Mouse (Mus musculus): Measurements from ENCODE around the gene Unc13a. TPM values are rescaled to one million over a fixed set of nuclear protein-coding genes. Genes with fewer than 3 reads are reported as not detected.

Unc13a gene
- 0.09 to 0.33 TPM (median 0.21 TPM) in 3 of 4 replicates, not detected in the other for total RNA-seq (2023)

GRCm38 (mm10) chr8:71671549-71671965, at the start of gene Unc13a:
Gene Unc13a (minus strand): TSS chr8:71671757.

GRCm38 (mm10) chr8:71701414-71702086, 30.0 kb upstream of the Unc13a start, which contains the start of gene B3gnt3:
Gene B3gnt3 (minus strand): TSS chr8:71701789.

GRCm38 (mm10) chr8:71689028-71689427, 17.5 kb upstream of the Unc13a start, which contains the start of gene Insl3:
Gene Insl3 (plus strand): TSS chr8:71689214.

GRCm38 (mm10) chr8:71676020-71676741, 4.6 kb upstream of the Unc13a start, which contains the start of gene Jak3:
Gene Jak3 (plus strand): TSS chr8:71676296.

GRCm38 (mm10) chr8:71610822-71611651, 60.5 kb downstream of the Unc13a start, which contains the start of gene Colgalt1:
Gene Colgalt1 (plus strand): TSS chr8:71610998.

GRCm38 (mm10) chr8:71597451-71597850, 74.1 kb downstream of the Unc13a start, which contains the start of gene Fam129c:
Gene Fam129c (plus strand): TSS chr8:71597648.

GRCm38 (mm10) chr8:71591471-71592373, 79.8 kb downstream of the Unc13a start, which contains the start of gene Pgls:
Gene Pgls (plus strand): TSS chr8:71592176.

Other genes with a start within 250 kb of the Unc13a start
- gene Abhd8, start 208.1 kb downstream of the Unc13a start, total RNA-seq (2023) = 12.0 to 14.3 TPM (median 12.5 TPM) in 4 replicates
- 28.3 to 38.5 TPM (median 35.1 TPM) in 4 replicates for gene Mrpl34, start 206.8 kb downstream of the Unc13a start, total RNA-seq (2023)
- gene Dda1, start 202.6 kb downstream of the Unc13a start, total RNA-seq (2023) = 100 to 118 TPM (median 108 TPM) in 4 replicates
- 11.7 to 13.0 TPM (median 12.1 TPM) in 4 replicates for gene Ano8, start 185.8 kb downstream of the Unc13a start, total RNA-seq (2023)
- 14.6 to 19.6 TPM (median 17.3 TPM) in 4 replicates for gene Gtpbp3, start 183.7 kb downstream of the Unc13a start, total RNA-seq (2023)
- 0.49 TPM in 1 of 4 replicates, not detected in the others for gene Plvap, start 160.0 kb downstream of the Unc13a start, total RNA-seq (2023)
- not detected in 4 replicates for gene Ccdc194, start 146.0 kb downstream of the Unc13a start, total RNA-seq (2023)
- gene Bst2, start 134.3 kb downstream of the Unc13a start, total RNA-seq (2023) = 22.0 to 39.0 TPM (median 26.1 TPM) in 4 replicates
- 33.7 to 43.0 TPM (median 40.6 TPM) in 4 replicates for gene Mvb12a, start 128.8 kb downstream of the Unc13a start, total RNA-seq (2023)
- not detected in 4 replicates for gene Tmem221, start 112.9 kb downstream of the Unc13a start, total RNA-seq (2023)
- not detected in 4 replicates for gene Nxnl1, start 105.2 kb downstream of the Unc13a start, total RNA-seq (2023)
- 9.7 to 12.1 TPM (median 11.2 TPM) in 4 replicates for gene Slc27a1, start 102.9 kb downstream of the Unc13a start, total RNA-seq (2023)
- gene Pgls, start 79.6 kb downstream of the Unc13a start, total RNA-seq (2023) = 96.6 to 107 TPM (median 102 TPM) in 4 replicates
- 102 to 133 TPM (median 110 TPM) in 4 replicates for gene Fam129c, start 74.1 kb downstream of the Unc13a start, total RNA-seq (2023)
- gene Colgalt1, start 60.8 kb downstream of the Unc13a start, total RNA-seq (2023) = 104 to 123 TPM (median 109 TPM) in 4 replicates
- 76.1 to 85.3 TPM (median 78.2 TPM) in 4 replicates for gene Jak3, start 4.5 kb upstream of the Unc13a start, total RNA-seq (2023)
- 33.1 to 39.9 TPM (median 34.5 TPM) in 4 replicates for gene Insl3, start 17.5 kb upstream of the Unc13a start, total RNA-seq (2023)
- gene B3gnt3, start 30.0 kb upstream of the Unc13a start, total RNA-seq (2023) = 0.30 to 0.75 TPM (median 0.51 TPM) in 4 replicates
- 170 to 194 TPM (median 172 TPM) in 4 replicates for gene Fcho1, start 54.0 kb upstream of the Unc13a start, total RNA-seq (2023)
- gene Zfp709, start 210.3 kb upstream of the Unc13a start, total RNA-seq (2023) = 9.1 to 12.8 TPM (median 10.5 TPM) in 4 replicates
- gene Zfp882, start 236.9 kb upstream of the Unc13a start, total RNA-seq (2023) = 7.6 to 11.5 TPM (median 10.1 TPM) in 4 replicates
- gene Zfp617, start 236.9 kb upstream of the Unc13a start, total RNA-seq (2023) = 7.3 to 13.1 TPM (median 9.7 TPM) in 4 replicates

Measured in B cell, adult 62 days (primary cell).